Mouse (Mus musculus) kidney, postnatal 25 days (tissue): ENCODE results near the gene Tenm2.
A peak's percentile ranks its signal among the peaks of the same experiment; 100 is the strongest.

Source experiments
- DNase-seq, 2 experiments: peaks; one replicate each; pipeline ENCODE4 v3.0.0; 2021; ENCODE audit warnings: mixed read lengths in 2 of 2

Tenm2 gene

DNA sequence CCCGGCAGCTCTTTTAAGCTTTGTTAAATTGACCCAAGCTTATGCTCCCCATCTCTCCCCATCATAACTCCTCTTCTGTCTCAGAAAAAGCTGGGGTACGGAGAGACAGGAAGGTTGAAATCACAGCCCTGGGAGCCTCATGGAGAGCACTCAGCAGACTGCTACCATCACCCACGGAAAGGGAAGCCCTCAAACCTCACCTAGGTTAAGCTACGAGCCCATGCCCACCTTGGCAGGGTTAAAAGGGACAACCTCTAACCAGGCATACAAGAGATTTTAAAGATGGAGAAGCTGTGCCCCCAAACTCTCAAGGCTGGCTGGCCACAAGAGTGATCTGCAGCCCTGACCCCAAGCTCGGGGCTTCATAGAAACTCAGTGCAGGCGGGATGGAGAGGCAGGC is 1258.7 kb downstream of the Tenm2 start:
- DNase-seq = no peak

GRCm38 (mm10) chr11:35976482-35976881 is 1259.3 kb downstream of the Tenm2 start:
- peak; percentile 64 to 88 for DNase-seq

GRCm38 (mm10) chr11:35974632-35975450 is 1260.9 kb downstream of the Tenm2 start:
- DNase-seq = peak; percentile 85 to 88

DNA sequence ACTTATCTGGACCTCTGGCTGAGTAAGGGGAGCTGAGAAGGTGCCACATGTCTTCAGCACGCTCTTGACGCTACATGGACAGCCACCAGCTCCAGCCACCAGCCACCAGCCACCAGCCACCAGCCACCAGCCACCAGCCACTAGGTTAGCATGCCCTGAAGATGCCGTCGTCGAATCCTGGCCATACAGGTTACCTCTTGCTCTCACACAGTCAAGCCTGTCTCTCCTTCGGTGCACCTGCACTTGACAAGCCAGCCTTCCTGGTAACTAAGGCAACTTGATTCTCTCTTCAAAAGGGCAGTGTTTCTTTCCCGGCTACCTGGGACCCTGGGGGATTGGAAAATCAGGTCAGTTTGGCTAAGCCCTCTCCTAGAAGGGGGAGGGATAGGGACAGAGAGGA is 1262.6 kb downstream of the Tenm2 start:
- DNase-seq = no peak

GRCm38 (mm10) chr11:35972270-35972931 is 1263.4 kb downstream of the Tenm2 start:
- DNase-seq = no peak

DNA sequence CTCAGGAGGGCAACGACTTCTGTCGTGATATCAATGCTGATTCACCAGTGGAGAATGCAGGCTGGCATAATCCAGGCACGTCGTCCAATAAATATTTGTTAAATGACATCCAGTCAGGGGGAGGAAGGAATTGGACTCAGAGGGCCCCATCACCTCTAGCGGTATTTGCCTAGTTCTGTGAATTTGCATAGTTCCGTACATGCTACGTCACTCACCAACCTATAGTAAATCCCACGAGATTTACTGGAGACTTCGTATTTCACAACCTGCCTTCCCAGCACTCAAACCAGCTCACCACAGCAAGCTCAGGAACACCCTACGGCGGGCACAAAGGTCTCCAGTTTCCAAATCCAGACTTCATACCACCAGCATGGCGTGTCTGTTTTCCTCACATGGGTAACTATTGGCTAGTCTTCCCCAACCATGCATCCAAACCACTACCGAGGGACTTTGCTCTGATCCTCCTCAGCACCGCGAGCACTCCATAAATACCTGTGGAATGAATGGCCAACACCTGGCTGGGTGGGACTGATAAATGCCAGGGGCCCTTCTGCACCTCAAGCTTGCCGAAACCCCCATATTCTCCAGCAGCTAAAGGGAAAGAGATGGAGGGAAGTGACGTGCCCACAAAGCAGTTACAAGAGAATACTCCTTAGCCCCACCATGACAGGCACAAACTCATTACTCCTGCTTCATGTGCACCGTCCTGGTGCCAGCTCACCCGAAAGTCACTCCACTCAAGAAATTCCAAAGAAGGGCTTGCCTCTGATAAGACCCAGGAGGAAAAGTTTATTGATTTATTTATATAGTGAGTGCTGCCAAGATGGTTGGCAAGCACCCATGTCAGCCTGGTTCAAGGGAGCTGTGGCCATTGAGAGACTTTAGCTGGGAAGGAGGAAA is 1264.7 kb downstream of the Tenm2 start:
- peak; percentile 32 to 59 for DNase-seq

DNA sequence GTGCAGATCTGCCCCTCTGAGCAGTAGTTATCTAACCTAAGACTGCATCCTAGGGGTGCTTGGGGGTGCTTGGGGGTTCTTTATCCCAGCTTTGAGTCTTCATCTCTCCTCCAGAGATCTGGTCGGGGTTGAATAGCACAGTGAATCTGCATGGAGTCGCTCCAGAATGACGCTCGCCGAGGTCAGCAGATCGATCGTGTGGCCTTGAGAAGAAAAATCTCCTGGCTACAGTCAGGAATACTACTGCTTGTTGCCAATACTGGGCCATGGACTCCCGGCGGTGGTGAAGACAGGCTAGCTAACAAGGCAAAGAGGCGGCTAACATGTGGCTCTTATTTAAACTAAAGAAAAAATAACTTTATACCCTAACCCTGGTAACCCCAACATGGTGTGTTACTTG is 1267.5 kb downstream of the Tenm2 start:
- no peak for DNase-seq

DNA sequence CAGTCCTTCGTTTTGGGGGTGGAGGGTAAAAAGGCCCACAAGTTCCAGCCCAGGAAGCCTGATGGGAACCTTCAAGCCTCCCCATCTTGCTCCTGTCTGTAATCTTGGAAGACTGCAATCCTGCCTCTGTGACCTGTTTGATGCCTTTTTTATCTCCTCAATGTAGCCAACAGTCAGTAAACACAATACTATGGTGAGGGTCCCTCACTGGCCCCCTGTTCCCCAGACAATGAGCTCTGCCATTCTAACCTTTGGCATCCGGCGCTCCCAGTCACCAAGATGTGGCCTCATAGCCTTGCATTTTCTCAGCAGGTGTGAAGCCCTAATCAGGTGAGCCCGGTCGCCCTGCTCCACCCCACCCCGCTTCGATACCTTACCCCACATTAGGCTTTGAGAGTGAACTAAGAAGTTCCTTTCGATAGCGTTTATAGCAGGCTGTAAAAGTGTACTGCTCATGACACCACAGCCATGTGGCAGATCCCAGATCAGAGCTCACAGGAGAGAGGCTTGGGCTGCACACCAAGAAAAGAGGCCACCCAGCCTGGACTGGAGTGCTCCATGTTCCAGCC is 1271.7 kb downstream of the Tenm2 start:
- no peak for DNase-seq

DNA sequence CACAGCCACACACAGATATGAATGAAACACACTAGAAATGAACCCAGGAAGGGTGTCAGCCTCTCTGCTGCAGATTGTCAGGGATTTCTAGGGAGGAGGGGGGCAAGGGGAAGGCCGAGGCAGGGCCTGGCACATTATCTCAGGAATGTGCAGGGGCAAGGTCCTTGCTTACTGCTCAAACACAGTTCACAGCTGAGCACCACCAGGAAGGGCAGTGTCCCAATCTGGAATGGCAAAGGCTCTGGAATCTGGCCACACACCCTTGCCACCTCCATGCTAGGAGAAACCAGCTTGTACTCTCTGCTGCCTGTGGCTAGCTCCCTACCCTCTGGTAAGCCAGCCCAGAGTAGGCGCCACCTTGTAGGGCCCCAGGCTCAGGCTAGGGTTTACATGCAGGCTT is 1272.2 kb downstream of the Tenm2 start:
- peak; percentile 70 to 82 for DNase-seq

- DNase-seq = no peak
Observed at GRCm38 (mm10) chr11:35962431-35962830, 1273.3 kb downstream of the Tenm2 start.

DNA sequence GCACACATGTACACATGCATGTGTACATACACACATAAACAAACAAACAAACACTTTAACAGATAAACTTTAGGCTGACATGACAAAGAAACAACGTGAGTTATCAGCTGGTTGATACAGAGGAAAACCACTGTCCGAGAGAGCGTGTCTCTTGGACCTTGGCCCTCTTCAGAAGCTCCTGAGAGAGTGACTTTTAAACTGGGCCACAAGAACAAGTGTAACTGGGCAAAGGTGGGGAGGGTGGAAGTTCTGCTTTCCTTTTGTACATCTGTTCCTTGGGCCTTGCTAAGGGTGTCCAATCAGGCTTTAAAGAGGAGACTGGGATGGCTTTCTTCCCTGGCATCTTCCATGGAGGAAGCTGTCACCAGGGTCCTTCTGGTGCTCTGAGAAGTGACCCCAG is 1276.5 kb downstream of the Tenm2 start:
- peak in 1 of 2 experiments; percentile 55 for DNase-seq
